In genomic region chr7:30559443-30559954, GRCm38 (mm10) we compare ENCODE assay signal across 8 mouse cellular contexts. TPM values are rescaled to one million over a fixed set of nuclear protein-coding genes. Genes with fewer than 3 reads are reported as not detected.
A peak's percentile ranks its signal among the peaks of the same experiment; 100 is the strongest.
DNase-seq lines count a peak whose midpoint lies in the region; ATAC-seq and TF ChIP-seq lines count a peak whose summit lies in the region.

Gene Lin37, minus strand, starts transcription at chr7:30559838.

- H3K4me3 ChIP-seq in E14TG2a.4 (replicated peaks; ENCODE audit: low read length): peak within 1 kb of the TSS; percentile 90
- peak within 1 kb of the TSS; percentile 62 for H3K4me3 ChIP-seq in forebrain, embryonic 12.5 days (replicated peaks)
- H3K4me3 ChIP-seq in heart, postnatal 0 days (ENCODE audit: low read depth, low read length): peak within 1 kb of the TSS; percentile 66
- peak within 1 kb of the TSS; percentile 76 for H3K4me3 ChIP-seq in liver, embryonic 16.5 days (ENCODE audit: low read depth, low read length)
- peak within 1 kb of the TSS; percentile 67 for H3K4me3 ChIP-seq in neural tube, embryonic 13.5 days
- H3K4me3 ChIP-seq in testis, adult 2 months (ENCODE audit: control insufficient read depth, low read depth, low read length): peak within 1 kb of the TSS; percentile 94

- H3K9ac ChIP-seq in forebrain, embryonic 12.5 days: peak within 1 kb of the TSS; percentile 81
- peak within 1 kb of the TSS; percentile 72 for H3K9ac ChIP-seq in heart, postnatal 0 days (replicated peaks; ENCODE audit: low read depth, low read length)
- peak within 1 kb of the TSS; percentile 72 for H3K9ac ChIP-seq in liver, embryonic 16.5 days (ENCODE audit: low read depth, low read length)
- peak within 1 kb of the TSS; percentile 88 for H3K9ac ChIP-seq in neural tube, embryonic 13.5 days

- no peak for TF ChIP-seq EP300 in heart, postnatal 0 days (IDR thresholded peaks at IDR 0.05; ENCODE audit: low read depth)

- H3K36me3 ChIP-seq in E14TG2a.4 (ENCODE audit: insufficient read depth, low read length): peaks cover 44% of the 10 kb centered on the region
- peaks cover 35% of the 10 kb centered on the region for H3K36me3 ChIP-seq in forebrain, embryonic 12.5 days (replicated peaks)
- peaks cover 37% of the 10 kb centered on the region for H3K36me3 ChIP-seq in heart, postnatal 0 days (replicated peaks; ENCODE audit: control insufficient read depth, insufficient read depth, low read length)
- peaks cover 17% of the 10 kb centered on the region for H3K36me3 ChIP-seq in liver, embryonic 16.5 days (ENCODE audit: control insufficient read depth, insufficient read depth)
- peaks cover 33% of the 10 kb centered on the region for H3K36me3 ChIP-seq in neural tube, embryonic 13.5 days
- no peaks in the 10 kb centered on the region; the same call in 1 of the 2 replicates for H3K36me3 ChIP-seq in testis, adult 2 months (ENCODE audit: control insufficient read depth, insufficient read depth, low read length)

- DNase-seq in c-Kit-positive CD71-positive TER-119-positive erythroid progenitor cells, embryonic 14.5 days (ENCODE audit: low spot score): peak; percentile 94
- peak; percentile 98 for DNase-seq in heart, postnatal 0 days (ENCODE audit: low spot score)
- DNase-seq in kidney, postnatal 4 days: peak; percentile 96 to 98

- ATAC-seq in forebrain, embryonic 12.5 days (ENCODE audit: low FRiP score): peak; percentile 89
- ATAC-seq in heart, postnatal 0 days (ENCODE audit: insufficient read depth, low read depth): peak; percentile 87
- ATAC-seq in liver, embryonic 16.5 days (ENCODE audit: low read depth): peak; percentile 84
- peak; percentile 87 for ATAC-seq in neural tube, embryonic 13.5 days (ENCODE audit: low read depth)

- peak; percentile 61; the same call in 1 of the 2 replicates for TF ChIP-seq POLR2A in testis, adult 2 months (IDR thresholded peaks at IDR 0.05; ENCODE audit: control insufficient read depth, low read depth, low read length)

- H3K27ac ChIP-seq in forebrain, embryonic 12.5 days: peak within 1 kb of the TSS; percentile 67
- peak within 1 kb of the TSS; percentile 44 for H3K27ac ChIP-seq in heart, postnatal 0 days (ENCODE audit: low read depth)
- peak within 1 kb of the TSS; percentile 86 for H3K27ac ChIP-seq in liver, embryonic 16.5 days (ENCODE audit: low read length)
- H3K27ac ChIP-seq in neural tube, embryonic 13.5 days (replicated peaks): peak within 1 kb of the TSS; percentile 62
- peak within 1 kb of the TSS; percentile 79 for H3K27ac ChIP-seq in testis, adult 2 months (ENCODE audit: control insufficient read depth, insufficient read depth, low read depth, low read length)

- H3K4me2 ChIP-seq in forebrain, embryonic 12.5 days: peak within 1 kb of the TSS; percentile 94
- peak within 1 kb of the TSS; percentile 89 for H3K4me2 ChIP-seq in heart, postnatal 0 days (ENCODE audit: low read depth, low read length)
- peak within 1 kb of the TSS; percentile 80 for H3K4me2 ChIP-seq in liver, embryonic 16.5 days (ENCODE audit: low read depth, low read length)
- peak within 1 kb of the TSS; percentile 99 for H3K4me2 ChIP-seq in neural tube, embryonic 13.5 days

- H3K4me1 ChIP-seq in E14TG2a.4 (replicated peaks; ENCODE audit: low read depth, low read length): peaks cover 73% of the 10 kb centered on the region
- H3K4me1 ChIP-seq in forebrain, embryonic 12.5 days: peaks cover 34% of the 10 kb centered on the region
- H3K4me1 ChIP-seq in heart, postnatal 0 days (ENCODE audit: control insufficient read depth, insufficient read depth): peaks cover 18% of the 10 kb centered on the region
- peaks cover 31% of the 10 kb centered on the region for H3K4me1 ChIP-seq in liver, embryonic 16.5 days (ENCODE audit: control insufficient read depth, low read depth, low read length)
- H3K4me1 ChIP-seq in neural tube, embryonic 13.5 days (replicated peaks): peaks cover 40% of the 10 kb centered on the region
- H3K4me1 ChIP-seq in testis, adult 2 months (ENCODE audit: control insufficient read depth, insufficient read depth, low read length): peaks cover 19% of the 10 kb centered on the region

- 0% methylated on average over 20 of the region's 20 CpGs for WGBS in forebrain, embryonic 12.5 days
- under 1% methylated on average over 20 of the region's 20 CpGs for WGBS in heart, postnatal 0 days
- under 1% methylated on average over 20 of the region's 20 CpGs for WGBS in liver, embryonic 16.5 days (ENCODE audit: insufficient replicate concordance)
- under 1% methylated on average over 20 of the region's 20 CpGs for WGBS in neural tube, embryonic 13.5 days

- TF ChIP-seq CTCF in E14TG2a.4 (conservative IDR thresholded peaks at IDR 0.05; ENCODE audit: low read length): no peak
- TF ChIP-seq CTCF in heart, postnatal 0 days (IDR thresholded peaks at IDR 0.05; ENCODE audit: low read depth): no peak
- TF ChIP-seq CTCF in testis, adult 2 months (IDR thresholded peaks at IDR 0.05; ENCODE audit: control insufficient read depth, insufficient read depth, insufficient replicate concordance, low read depth, low read length): no peak

- H3K9me3 ChIP-seq in E14TG2a.4 (ENCODE audit: low read length): no peaks in the 10 kb centered on the region
- no peaks in the 10 kb centered on the region for H3K9me3 ChIP-seq in forebrain, embryonic 12.5 days
- no peaks in the 10 kb centered on the region for H3K9me3 ChIP-seq in heart, postnatal 0 days (replicated peaks; ENCODE audit: control insufficient read depth, low read length)
- H3K9me3 ChIP-seq in liver, embryonic 16.5 days (replicated peaks; ENCODE audit: control insufficient read depth, low read length): no peaks in the 10 kb centered on the region
- no peaks in the 10 kb centered on the region for H3K9me3 ChIP-seq in neural tube, embryonic 13.5 days

- no peaks in the 10 kb centered on the region for H3K27me3 ChIP-seq in E14TG2a.4 (ENCODE audit: insufficient read depth, low read length)
- H3K27me3 ChIP-seq in forebrain, embryonic 12.5 days: no peaks in the 10 kb centered on the region
- H3K27me3 ChIP-seq in heart, postnatal 0 days (ENCODE audit: control insufficient read depth, insufficient read depth, low read length): no peaks in the 10 kb centered on the region
- no peaks in the 10 kb centered on the region for H3K27me3 ChIP-seq in liver, embryonic 16.5 days (ENCODE audit: control insufficient read depth, insufficient read depth, low read depth, low read length)
- peaks cover 2% of the 10 kb centered on the region; the same call in 1 of the 2 replicates for H3K27me3 ChIP-seq in neural tube, embryonic 13.5 days
- H3K27me3 ChIP-seq in testis, adult 2 months (ENCODE audit: control insufficient read depth, insufficient read depth, low read length): no peaks in the 10 kb centered on the region

RNA-seq across cellular contexts. Expression of gene Lin37, which starts in this region (rescaled TPM):
- 51.7 and 63.1 TPM in 2 replicates for polyA plus RNA-seq in forebrain, embryonic 12.5 days (2016; fragmentation: Nextera tagmentation; extraction: Ambion mirVana)
- total RNA-seq in heart, postnatal 0 days (2014; rRNA removed; ENCODE audit: low replicate concordance): 11.9 and 19.7 TPM in 2 replicates
- polyA plus RNA-seq in heart, postnatal 0 days (2015; fragmentation: Nextera tagmentation; extraction: Ambion mirVana): 26.2 and 27.1 TPM in 2 replicates
- 22.7 and 23.7 TPM in 2 replicates for polyA plus RNA-seq in liver, embryonic 16.5 days (2015; fragmentation: Nextera tagmentation; extraction: Ambion mirVana)
- 60.9 and 62.9 TPM in 2 replicates for polyA plus RNA-seq in neural tube, embryonic 13.5 days (2015; fragmentation: Nextera tagmentation; extraction: Ambion mirVana)
- 39.9 and 47.0 TPM in 2 replicates for polyA plus RNA-seq in testis, adult 2 months (2012; rRNA removed)

Comparison
In these comparisons a context has a peak if more than half of its experiments do, and no peak if none do; other contexts are left out.
1. Peak in every context shown above with its lines: DNase-seq, ATAC-seq, H3K4me3 ChIP-seq and H3K27ac ChIP-seq.